Mouse (Mus musculus): ENCODE data around the gene 4930519G04Rik. TPM values are rescaled to one million over a fixed set of nuclear protein-coding genes. Genes with fewer than 3 reads are reported as not detected.
A peak's percentile ranks its signal among the peaks of the same experiment; 100 is the strongest.
"Not testable (repeated sequence)": the region's sequence is repeated elsewhere in the genome, so short reads cannot be mapped to it uniquely, and the experiment has no call there.

The 4930519G04Rik gene
- polyA plus RNA-seq, 1 experiment: 68.8 TPM

DNA sequence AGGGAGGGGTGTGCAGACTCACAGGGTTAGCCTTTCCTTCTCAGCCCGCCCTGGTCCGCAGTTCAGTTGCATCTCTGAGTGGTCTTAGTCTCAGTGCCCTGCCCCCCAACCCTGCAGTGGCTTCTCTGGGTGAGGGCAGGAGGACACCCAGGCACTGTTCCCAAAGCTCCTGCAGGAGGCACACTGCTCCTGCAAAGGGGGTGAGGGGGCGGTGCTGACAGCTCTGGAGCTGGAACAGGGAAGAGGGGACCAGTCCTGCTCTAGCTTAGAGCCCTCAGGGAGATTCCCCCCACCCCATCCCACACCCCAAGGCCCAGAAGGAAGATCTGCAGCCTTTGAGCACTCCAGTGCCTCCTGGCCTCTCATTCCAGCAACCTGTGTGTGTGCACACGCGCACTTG lies 10.8 kb upstream of the 4930519G04Rik start:
- Histone ChIP-seq H3K4me1 (ENCODE audit: control insufficient read depth, insufficient read depth, low read length) (no peaks in the 10 kb centered on the region), H3K27ac (ENCODE audit: control insufficient read depth, insufficient read depth, low read depth, low read length) (no peak overlapping the region), H3K4me3 (ENCODE audit: control insufficient read depth, low read depth, low read length) (no peak overlapping the region), H3K36me3 (ENCODE audit: control insufficient read depth, insufficient read depth, low read length) (no peaks in the 10 kb centered on the region; the same call in 1 of the 2 replicates), H3K27me3 (ENCODE audit: control insufficient read depth, insufficient read depth, low read length) (no peaks in the 10 kb centered on the region)
- TF ChIP-seq POLR2A (IDR thresholded peaks at IDR 0.05; ENCODE audit: control insufficient read depth, low read depth, low read length) (no peak), CTCF (IDR thresholded peaks at IDR 0.05; ENCODE audit: control insufficient read depth, insufficient read depth, insufficient replicate concordance, low read depth, low read length) (no peak)

DNA sequence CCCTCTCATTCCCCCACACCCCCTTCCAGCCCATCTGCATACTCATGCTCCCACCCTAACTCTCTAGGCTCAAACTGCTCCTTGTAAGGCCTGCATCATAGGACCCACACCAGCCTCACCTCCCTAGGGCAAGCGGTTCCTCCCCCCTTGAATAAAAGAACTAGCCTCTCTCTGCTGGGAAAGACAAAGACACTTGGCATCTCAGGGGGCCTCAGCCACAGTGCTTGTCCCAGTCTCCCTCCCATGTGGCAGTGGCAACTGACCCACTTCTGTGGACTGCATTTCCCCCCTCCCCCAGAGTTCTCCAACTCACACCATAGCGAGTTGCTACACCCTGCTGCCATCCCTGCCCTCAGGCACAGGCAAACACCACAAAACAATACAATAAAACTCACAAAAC lies 9.1 kb upstream of the 4930519G04Rik start:
- not testable (repeated sequence) for H3K27ac ChIP-seq (ENCODE audit: control insufficient read depth, insufficient read depth, low read depth, low read length); H3K4me3 ChIP-seq (ENCODE audit: control insufficient read depth, low read depth, low read length); H3K4me1 ChIP-seq (ENCODE audit: control insufficient read depth, insufficient read depth, low read length); H3K36me3 ChIP-seq (ENCODE audit: control insufficient read depth, insufficient read depth, low read length); H3K27me3 ChIP-seq (ENCODE audit: control insufficient read depth, insufficient read depth, low read length)

DNA sequence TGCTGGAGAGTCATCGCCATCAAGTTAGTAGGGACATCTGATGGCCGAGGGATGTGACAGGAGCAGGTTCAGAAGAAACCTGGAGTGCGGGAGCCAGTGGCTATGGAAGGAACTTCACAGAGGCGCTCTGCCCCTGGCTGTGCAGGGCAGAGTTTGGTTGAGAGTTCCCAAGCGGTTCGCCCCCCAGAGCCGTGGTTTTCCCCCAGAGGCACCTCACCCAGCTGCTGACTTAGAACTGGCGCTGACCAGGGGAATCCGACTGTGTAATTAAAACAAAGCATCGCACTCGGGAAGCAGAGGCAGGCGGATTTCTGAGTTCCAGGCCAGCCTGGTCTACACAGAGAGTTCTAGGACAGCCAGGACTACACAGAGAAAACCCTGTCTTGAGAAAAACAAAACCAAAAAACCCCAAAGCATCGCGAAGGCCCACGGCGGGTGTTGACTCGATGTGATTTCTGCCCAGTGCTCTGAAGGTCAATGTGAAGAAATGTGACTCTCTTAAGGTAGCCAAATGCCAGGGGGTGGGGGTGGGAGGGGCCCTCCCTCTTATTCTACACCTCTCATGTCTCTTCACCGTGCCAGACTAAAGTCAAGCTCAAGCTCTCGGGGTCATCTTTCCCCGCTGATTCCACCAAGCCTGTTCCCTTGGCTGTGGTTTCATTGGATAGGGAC lies 1.8 kb upstream of the 4930519G04Rik start:
- Histone ChIP-seq H3K27ac (ENCODE audit: control insufficient read depth, insufficient read depth, low read depth, low read length) (peak overlapping the region; percentile 43), H3K4me3 (ENCODE audit: control insufficient read depth, low read depth, low read length) (no peak overlapping the region), H3K27me3 (ENCODE audit: control insufficient read depth, insufficient read depth, low read length) (no peaks in the 10 kb centered on the region), H3K4me1 (ENCODE audit: control insufficient read depth, insufficient read depth, low read length) (peaks cover 13% of the 10 kb centered on the region), H3K36me3 (ENCODE audit: control insufficient read depth, insufficient read depth, low read length) (no peaks in the 10 kb centered on the region)
- TF ChIP-seq POLR2A (IDR thresholded peaks at IDR 0.05; ENCODE audit: control insufficient read depth, low read depth, low read length) (no peak), CTCF (IDR thresholded peaks at IDR 0.05; ENCODE audit: control insufficient read depth, insufficient read depth, insufficient replicate concordance, low read depth, low read length) (no peak)

DNA sequence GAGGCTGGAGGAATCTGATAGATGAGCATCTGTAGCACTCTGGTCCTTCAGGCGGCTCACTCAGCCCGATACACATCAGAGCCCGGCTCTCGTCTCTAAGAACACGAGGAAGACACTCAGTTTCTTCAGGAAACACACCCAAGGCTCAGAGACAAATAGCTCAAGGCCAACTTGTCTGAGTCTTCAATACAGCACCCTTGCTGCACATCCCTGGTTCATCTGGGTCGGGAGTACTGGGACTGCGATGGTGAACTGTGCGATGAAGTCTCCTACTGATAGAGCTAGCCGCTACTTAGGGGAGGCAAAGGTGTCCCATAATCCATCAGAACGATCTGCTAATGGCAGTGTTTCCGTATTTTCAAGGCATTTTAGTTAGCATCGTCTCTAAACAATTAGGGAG lies 5.1 kb downstream of the 4930519G04Rik start, which contains the start of gene Gm9936:
Gm9936 (minus strand) TSS at position 101 of the 400 bp plus-strand sequence.
- Histone ChIP-seq H3K36me3 (ENCODE audit: control insufficient read depth, insufficient read depth, low read length) (no peaks in the 10 kb centered on the region), H3K4me1 (ENCODE audit: control insufficient read depth, insufficient read depth, low read length) (peaks cover 6% of the 10 kb centered on the region), H3K27me3 (ENCODE audit: control insufficient read depth, insufficient read depth, low read length) (no peaks in the 10 kb centered on the region), H3K4me3 (ENCODE audit: control insufficient read depth, low read depth, low read length) (no peak within 1 kb of the TSS), H3K27ac (ENCODE audit: control insufficient read depth, insufficient read depth, low read depth, low read length) (no peak within 1 kb of the TSS)
- TF ChIP-seq POLR2A (IDR thresholded peaks at IDR 0.05; ENCODE audit: control insufficient read depth, low read depth, low read length): no peak
- no peak for TF ChIP-seq CTCF (IDR thresholded peaks at IDR 0.05; ENCODE audit: control insufficient read depth, insufficient read depth, insufficient replicate concordance, low read depth, low read length)

DNA sequence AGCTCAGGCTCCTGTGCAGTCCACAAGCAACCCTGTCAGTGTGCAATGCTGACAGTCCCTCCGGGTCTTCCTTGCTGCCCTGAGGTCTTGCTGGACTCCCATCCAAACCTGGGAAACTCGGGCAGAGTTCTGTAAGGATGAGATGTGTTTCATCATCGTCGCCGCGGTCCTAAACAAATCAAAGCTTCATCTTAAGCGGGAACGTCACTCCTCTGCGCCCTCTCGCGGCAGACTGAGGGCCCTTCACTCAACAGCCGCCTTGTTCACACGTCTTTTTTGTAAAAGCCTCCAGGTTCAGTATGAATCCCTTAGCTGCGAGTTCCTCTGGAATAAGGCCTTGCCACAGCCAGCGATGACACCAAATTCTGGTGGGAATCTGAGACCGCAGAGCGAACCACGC lies 5.8 kb downstream of the 4930519G04Rik start:
- Histone ChIP-seq H3K27me3 (ENCODE audit: control insufficient read depth, insufficient read depth, low read length) (no peaks in the 10 kb centered on the region), H3K36me3 (ENCODE audit: control insufficient read depth, insufficient read depth, low read length) (no peaks in the 10 kb centered on the region), H3K4me1 (ENCODE audit: control insufficient read depth, insufficient read depth, low read length) (peaks cover 4% of the 10 kb centered on the region), H3K27ac (ENCODE audit: control insufficient read depth, insufficient read depth, low read depth, low read length) (no peak overlapping the region), H3K4me3 (ENCODE audit: control insufficient read depth, low read depth, low read length) (no peak overlapping the region)
- no peak for TF ChIP-seq POLR2A (IDR thresholded peaks at IDR 0.05; ENCODE audit: control insufficient read depth, low read depth, low read length)
- TF ChIP-seq CTCF (IDR thresholded peaks at IDR 0.05; ENCODE audit: control insufficient read depth, insufficient read depth, insufficient replicate concordance, low read depth, low read length): peak; percentile 62; the same call in 1 of the 2 replicates

DNA sequence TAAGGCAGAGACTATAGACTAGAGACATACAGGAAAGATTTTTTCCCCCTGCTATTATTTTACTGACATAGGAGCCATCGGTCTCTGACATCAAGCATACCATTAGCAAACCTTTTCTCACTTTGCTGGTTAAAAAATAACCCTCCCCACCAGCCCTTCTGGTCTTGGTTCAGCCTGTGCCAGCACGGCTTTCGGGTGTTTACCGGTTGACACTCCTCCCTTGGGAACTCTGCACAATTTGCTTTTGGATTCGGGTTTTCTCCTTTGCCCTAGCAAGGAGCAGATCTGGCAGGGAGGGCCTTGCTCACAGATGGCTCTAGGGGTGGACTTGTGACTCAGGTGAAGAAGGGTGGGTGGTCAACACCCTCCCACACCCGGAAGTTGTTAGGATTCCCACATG lies 8.3 kb downstream of the 4930519G04Rik start:
- H3K36me3 ChIP-seq (ENCODE audit: control insufficient read depth, insufficient read depth, low read length): no peaks in the 10 kb centered on the region

DNA sequence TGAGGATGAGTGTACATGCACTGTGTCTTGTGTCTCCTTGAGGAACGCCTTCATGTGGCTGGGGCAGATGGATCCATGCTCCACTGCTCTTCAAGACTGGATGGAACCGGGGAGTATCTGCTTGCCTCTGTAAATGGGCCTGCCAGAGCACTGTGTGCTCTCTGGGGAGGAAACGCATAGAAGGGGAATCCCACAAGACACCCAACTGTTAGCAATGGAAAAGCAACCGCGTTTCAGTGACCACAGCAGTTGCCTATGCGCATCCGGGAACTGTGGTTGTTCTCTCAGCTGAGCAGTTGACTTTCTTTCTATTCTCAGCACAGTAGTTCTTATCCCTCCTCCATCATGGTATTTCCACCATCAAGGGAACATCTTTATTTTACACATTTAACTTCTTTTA lies 11.3 kb downstream of the 4930519G04Rik start:
- Histone ChIP-seq H3K27ac (ENCODE audit: control insufficient read depth, insufficient read depth, low read depth, low read length) (no peak overlapping the region; the same call in 1 of the 2 replicates), H3K4me1 (ENCODE audit: control insufficient read depth, insufficient read depth, low read length) (peaks cover 5% of the 10 kb centered on the region), H3K4me3 (ENCODE audit: control insufficient read depth, low read depth, low read length) (peak overlapping the region; percentile 80), H3K27me3 (ENCODE audit: control insufficient read depth, insufficient read depth, low read length) (no peaks in the 10 kb centered on the region), H3K36me3 (ENCODE audit: control insufficient read depth, insufficient read depth, low read length) (no peaks in the 10 kb centered on the region)
- TF ChIP-seq POLR2A (IDR thresholded peaks at IDR 0.05; ENCODE audit: control insufficient read depth, low read depth, low read length) (no peak), CTCF (IDR thresholded peaks at IDR 0.05; ENCODE audit: control insufficient read depth, insufficient read depth, insufficient replicate concordance, low read depth, low read length) (no peak)

More for the DNA sequence above, 8.3 kb downstream of the 4930519G04Rik start:
- TF ChIP-seq CTCF (IDR thresholded peaks at IDR 0.05; ENCODE audit: control insufficient read depth, insufficient read depth, insufficient replicate concordance, low read depth, low read length) (no peak), POLR2A (IDR thresholded peaks at IDR 0.05; ENCODE audit: control insufficient read depth, low read depth, low read length) (no peak)
- Histone ChIP-seq H3K27me3 (ENCODE audit: control insufficient read depth, insufficient read depth, low read length) (no peaks in the 10 kb centered on the region), H3K4me1 (ENCODE audit: control insufficient read depth, insufficient read depth, low read length) (peaks cover 5% of the 10 kb centered on the region), H3K4me3 (ENCODE audit: control insufficient read depth, low read depth, low read length) (no peak overlapping the region), H3K27ac (ENCODE audit: control insufficient read depth, insufficient read depth, low read depth, low read length) (no peak overlapping the region)
